Mouse (Mus musculus): Measurements from ENCODE around the gene Rnf31.

The Rnf31 gene

GRCm38 (mm10) chr14:55575302-55575701, 16.2 kb upstream of the Rnf31 start, which contains the start of gene Fitm1:
Gene Fitm1, plus strand, starts transcription at chr14:55575617.
- in situ Hi-C loops (cut with MboI; ENCODE audit: low pct_unique_long_range_greater_than_20kb in 1 of 2, low sequenced_read_pairs in 2 of 2, unreplicated experiment in 1 of 2), result no loop called here

- in situ Hi-C loops (cut with MboI; ENCODE audit: low pct_unique_long_range_greater_than_20kb in 1 of 2, low sequenced_read_pairs in 2 of 2, unreplicated experiment in 1 of 2), result no loop called here
Measured at GRCm38 (mm10) chr14:55575711-55576110, 15.8 kb upstream of the Rnf31 start.

GRCm38 (mm10) chr14:55576376-55576775, 15.1 kb upstream of the Rnf31 start:
- in situ Hi-C loops (cut with MboI; ENCODE audit: low pct_unique_long_range_greater_than_20kb in 1 of 2, low sequenced_read_pairs in 2 of 2, unreplicated experiment in 1 of 2), result no loop called here

GRCm38 (mm10) chr14:55577871-55578667, 13.4 kb upstream of the Rnf31 start, which contains the start of gene Psme1:
Gene Psme1, plus strand, starts transcription at chr14:55578123.
- in situ Hi-C loops (cut with MboI; ENCODE audit: low pct_unique_long_range_greater_than_20kb in 1 of 2, low sequenced_read_pairs in 2 of 2, unreplicated experiment in 1 of 2), result no loop called here

- in situ Hi-C loops (cut with MboI; ENCODE audit: low pct_unique_long_range_greater_than_20kb in 1 of 2, low sequenced_read_pairs in 2 of 2, unreplicated experiment in 1 of 2), result no loop called here
Measured at GRCm38 (mm10) chr14:55578668-55579269, 12.7 kb upstream of the Rnf31 start.

GRCm38 (mm10) chr14:55579511-55580496, 11.7 kb upstream of the Rnf31 start:
- in situ Hi-C loops (cut with MboI; ENCODE audit: low pct_unique_long_range_greater_than_20kb in 1 of 2, low sequenced_read_pairs in 2 of 2, unreplicated experiment in 1 of 2), result no loop called here

- in situ Hi-C loops (cut with MboI; ENCODE audit: low pct_unique_long_range_greater_than_20kb in 1 of 2, low sequenced_read_pairs in 2 of 2, unreplicated experiment in 1 of 2), result no loop called here
Measured at GRCm38 (mm10) chr14:55580731-55581130, 10.8 kb upstream of the Rnf31 start.

- in situ Hi-C loops (cut with MboI; ENCODE audit: low pct_unique_long_range_greater_than_20kb in 1 of 2, low sequenced_read_pairs in 2 of 2, unreplicated experiment in 1 of 2), result no loop called here
Measured at GRCm38 (mm10) chr14:55581981-55582681, 9.4 kb upstream of the Rnf31 start.

GRCm38 (mm10) chr14:55584303-55584701, 7.2 kb upstream of the Rnf31 start:
- in situ Hi-C loops (cut with MboI; ENCODE audit: low pct_unique_long_range_greater_than_20kb in 1 of 2, low sequenced_read_pairs in 2 of 2, unreplicated experiment in 1 of 2), result no loop called here

GRCm38 (mm10) chr14:55584702-55585565, 6.6 kb upstream of the Rnf31 start, which contains the start of gene Emc9:
Gene Emc9, minus strand, starts transcription at chr14:55585302.
- in situ Hi-C loops (cut with MboI; ENCODE audit: low pct_unique_long_range_greater_than_20kb in 1 of 2, low sequenced_read_pairs in 2 of 2, unreplicated experiment in 1 of 2), result no loop called here

- in situ Hi-C loops (cut with MboI; ENCODE audit: low pct_unique_long_range_greater_than_20kb in 1 of 2, low sequenced_read_pairs in 2 of 2, unreplicated experiment in 1 of 2), result no loop called here
Measured at GRCm38 (mm10) chr14:55585566-55585960, 5.9 kb upstream of the Rnf31 start.

GRCm38 (mm10) chr14:55586149-55586548, 5.4 kb upstream of the Rnf31 start:
- in situ Hi-C loops (cut with MboI; ENCODE audit: low pct_unique_long_range_greater_than_20kb in 1 of 2, low sequenced_read_pairs in 2 of 2, unreplicated experiment in 1 of 2), result no loop called here

- in situ Hi-C loops (cut with MboI; ENCODE audit: low pct_unique_long_range_greater_than_20kb in 1 of 2, low sequenced_read_pairs in 2 of 2, unreplicated experiment in 1 of 2), result no loop called here
Measured at GRCm38 (mm10) chr14:55589271-55589670, 2.2 kb upstream of the Rnf31 start.

GRCm38 (mm10) chr14:55589771-55590448, 1.6 kb upstream of the Rnf31 start:
- in situ Hi-C loops (cut with MboI; ENCODE audit: low pct_unique_long_range_greater_than_20kb in 1 of 2, low sequenced_read_pairs in 2 of 2, unreplicated experiment in 1 of 2), result no loop called here

- in situ Hi-C loops (cut with MboI; ENCODE audit: low pct_unique_long_range_greater_than_20kb in 1 of 2, low sequenced_read_pairs in 2 of 2, unreplicated experiment in 1 of 2), result no loop called here
Measured at GRCm38 (mm10) chr14:55590748-55591330, 669 bp upstream of the Rnf31 start, which contains the start of gene Psme2. Gene Psme2, minus strand, starts transcription at chr14:55591113.

GRCm38 (mm10) chr14:55592226-55592625, 718 bp downstream of the Rnf31 start:
- in situ Hi-C loops (cut with MboI; ENCODE audit: low pct_unique_long_range_greater_than_20kb in 1 of 2, low sequenced_read_pairs in 2 of 2, unreplicated experiment in 1 of 2), result no loop called here

All from mouse embryonic stem cell (cell line).